Mouse (Mus musculus) liver, embryonic 14.5 days (tissue): ENCODE results near the gene Gspt2. TPM values are rescaled to one million over a fixed set of nuclear protein-coding genes. Genes with fewer than 3 reads are reported as not detected.
"Not testable (repeated sequence)": the region's sequence is repeated elsewhere in the genome, so short reads cannot be mapped to it uniquely, and the experiment has no call there.

ENCODE experiments used
- ATAC-seq: fragments of 200-750 bp; cut with Nextera tagmentation; 2 replicates; pipeline ENCODE4 v1.8.0; 2017; ENCODE audit warnings: moderate number of reproducible peaks, mild to moderate bottlenecking, moderate library complexity; ENCODE audit not compliant: insufficient read depth
- DNase-seq, 3 experiments: peaks; one replicate each; pipeline ENCODE4 v3.0.0-alpha.2; 2012 to 2013; ENCODE audit warnings: low read depth in 3 of 3, low spot score in 3 of 3
- H3K27ac ChIP-seq: fragments of 300-500 bp; sonication (generic); 2 replicates; pipeline ENCODE4 v1.5.1; 2014; ENCODE audit warnings: moderate library complexity, mild to moderate bottlenecking, control low read depth, inconsistent platforms
- H3K27me3 ChIP-seq: fragments of 300-500 bp; sonication (generic); 2 replicates; pipeline ENCODE4 v1.6.1; 2014; ENCODE audit warnings: mild to moderate bottlenecking, low read length, moderate library complexity; ENCODE audit not compliant: control insufficient read depth, insufficient read depth
- H3K36me3 ChIP-seq: fragments of 300-500 bp; sonication (generic); replicated peaks from 2 replicates; pipeline ENCODE4 v1.6.1; 2014; ENCODE audit warnings: low read depth; ENCODE audit not compliant: control insufficient read depth, insufficient read depth
- H3K4me1 ChIP-seq, 2 experiments: fragments of 200-500 bp in 1 of 2; fragments of 300-500 bp in 1 of 2; sonication (generic) in 1 of 2; replicated peaks; 2 replicates each; pipeline ENCODE4 v1.6.1; 2012 to 2014; ENCODE audit warnings: antibody characterized with exemption in 1 of 2, inconsistent platforms in 1 of 2, low read length in 1 of 2; ENCODE audit not compliant: control insufficient read depth in 2 of 2, insufficient read depth in 2 of 2
- H3K4me2 ChIP-seq: fragments of 300-500 bp; sonication (generic); 2 replicates; pipeline ENCODE4 v1.6.1; 2014; ENCODE audit warnings: low read depth, mild to moderate bottlenecking, control low read depth, moderate library complexity
- H3K4me3 ChIP-seq, 2 experiments: fragments of 200-500 bp in 1 of 2; fragments of 300-500 bp in 1 of 2; sonication (generic) in 1 of 2; 2 replicates each; pipeline ENCODE4 v1.5.1; 2012 to 2014; ENCODE audit warnings: low read depth in 2 of 2, low read length in 2 of 2, mild to moderate bottlenecking in 2 of 2, control low read depth in 1 of 2, inconsistent platforms in 1 of 2, moderate library complexity in 1 of 2; ENCODE audit not compliant: insufficient read depth in 1 of 2
- H3K9ac ChIP-seq: fragments of 300-500 bp; sonication (generic); replicated peaks from 2 replicates; pipeline ENCODE4 v1.6.1; 2014; ENCODE audit warnings: mild to moderate bottlenecking, control low read depth, moderate library complexity
- H3K9me3 ChIP-seq: fragments of 300-500 bp; sonication (generic); 2 replicates; pipeline ENCODE4 v1.6.1; 2016; ENCODE audit warnings: low read length, mixed read lengths; ENCODE audit not compliant: control insufficient read depth
- CTCF ChIP-seq: IDR thresholded peaks from 2 replicates; pipeline ENCODE4 v1.5.1; 2016; ENCODE audit warnings: antibody characterized with exemption, low read depth, control low read depth
- EP300 ChIP-seq: IDR thresholded peaks from 2 replicates; pipeline ENCODE4 v1.6.1; 2016; ENCODE audit warnings: antibody characterized with exemption, low read depth
- WGBS: fragments of 180-500 bp; shearing (Covaris S2); extraction: QIAGEN DNeasy Blood & Tissue Kit; methylation state at CpG from one replicate; pipeline ENCODE4 v1.1.7; 2014; ENCODE audit not compliant: insufficient replicate concordance; 5-methylcytosine and 5-hydroxymethylcytosine counted together
- polyA plus RNA-seq, 2 experiments: library from polyadenylated mRNA; depleted of rRNA in 1 of 2; stranded (reverse) in 1 of 2; unstranded in 1 of 2; fragments of >200 nt; fragmentation: Nextera tagmentation in 1 of 2; extraction: Ambion mirVana in 1 of 2; gene quantifications; 2 replicates each; pipeline versions ENCODE4 v1.2.1 to v1.2.3; 2012 to 2014

Gspt2 gene
- polyA plus RNA-seq, 2 experiments = 0.85 to 1.1 TPM

GRCm38 (mm10) chrX:94670814-94671213 lies 34.9 kb downstream of the Gspt2 start:
- H3K27me3 ChIP-seq = no peaks in the 10 kb centered on the region

DNA sequence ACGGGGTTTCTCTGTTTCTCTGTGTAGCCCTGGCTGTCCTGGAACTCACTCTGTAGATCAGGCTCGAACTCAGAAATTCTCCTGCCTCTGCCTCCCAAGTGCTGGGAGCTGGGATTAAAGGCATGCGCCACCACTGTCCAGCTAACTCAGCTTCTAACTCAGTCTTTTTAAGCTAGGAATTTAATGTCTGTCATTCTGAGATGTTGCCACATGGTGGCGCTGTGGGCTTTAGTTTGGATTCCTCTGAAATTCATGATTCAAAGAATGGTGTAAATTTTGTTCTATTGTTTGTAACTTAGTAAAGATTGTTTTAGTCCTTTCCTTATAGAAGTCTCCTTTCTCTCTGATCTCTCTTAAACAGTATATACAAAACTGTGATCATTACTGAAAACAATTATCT lies 39.1 kb downstream of the Gspt2 start:
- Histone ChIP-seq H3K27me3 (no peaks in the 10 kb centered on the region), H3K36me3 (no peaks in the 10 kb centered on the region), H3K4me2 (no peak overlapping the region), H3K9ac (no peak overlapping the region), H3K4me1 (no peaks in the 10 kb centered on the region), H3K4me3 (no peak overlapping the region), H3K9me3 (no peaks in the 10 kb centered on the region), H3K27ac (no peak overlapping the region)
- 30% methylated on average over 4 of the region's 4 CpGs for WGBS
- DNase-seq (peak; percentile 7 to 9 (median 7)), ATAC-seq (no peak)
- peak; percentile 65 for TF ChIP-seq CTCF
- no peak for TF ChIP-seq EP300

More at GRCm38 (mm10) chrX:94670814-94671213, 34.9 kb downstream of the Gspt2 start:
- H3K4me3 ChIP-seq = no peak overlapping the region
- no peaks in the 10 kb centered on the region for H3K9me3 ChIP-seq
- H3K27ac ChIP-seq = no peak overlapping the region
- no peaks in the 10 kb centered on the region for H3K36me3 ChIP-seq
- WGBS = 38% methylated on average over 4 of the region's 4 CpGs
- TF ChIP-seq CTCF = no peak
- no peak for TF ChIP-seq EP300
- DNase-seq (no peak), ATAC-seq (no peak)
- H3K4me2 ChIP-seq = no peak overlapping the region
- no peaks in the 10 kb centered on the region for H3K4me1 ChIP-seq
- H3K9ac ChIP-seq = no peak overlapping the region

GRCm38 (mm10) chrX:94681581-94681980 lies 45.7 kb downstream of the Gspt2 start:
- H3K9me3 ChIP-seq, ATAC-seq, H3K9ac ChIP-seq, DNase-seq, H3K4me2 ChIP-seq, H3K27ac ChIP-seq, H3K27me3 ChIP-seq, H3K36me3 ChIP-seq, H3K4me3 ChIP-seq, H3K4me1 ChIP-seq: not testable (repeated sequence)
- no CpG with 5 or more reads among the region's 2 CpGs for WGBS

DNA sequence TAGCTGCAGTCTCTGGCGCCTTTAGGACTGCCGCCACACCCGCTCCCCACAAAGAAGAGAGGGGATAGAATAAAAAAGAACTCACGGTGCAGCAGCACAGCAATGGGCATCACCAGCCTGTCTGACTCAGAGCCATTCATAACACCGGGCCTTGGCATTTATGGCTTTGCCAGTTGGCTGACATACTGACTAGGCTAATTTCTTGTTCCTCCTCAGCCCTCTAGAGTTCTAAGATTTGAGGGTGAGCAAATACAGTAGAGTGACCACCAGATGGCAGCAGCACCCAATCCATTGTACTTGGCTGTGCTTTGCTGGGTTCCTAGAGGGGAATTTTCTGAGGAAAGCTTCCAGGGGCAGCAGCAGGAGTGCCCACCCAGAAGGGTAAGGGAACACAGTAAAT lies 53.7 kb downstream of the Gspt2 start:
- not testable (repeated sequence) for H3K4me3 ChIP-seq, H3K4me1 ChIP-seq, H3K36me3 ChIP-seq, H3K9me3 ChIP-seq, H3K4me2 ChIP-seq, DNase-seq, ATAC-seq, H3K9ac ChIP-seq, H3K27me3 ChIP-seq, H3K27ac ChIP-seq
- TF ChIP-seq CTCF = 0 out of 2 replicates have a peak, but pooled peaks have one; percentile 12
- WGBS = 72% methylated on average over 5 of the region's 5 CpGs

Other genes starting within 250 kb of the Gspt2 start
- gene Maged1, start 93.9 kb upstream of the Gspt2 start, polyA plus RNA-seq (2012; rRNA removed) = 49.6 and 53.2 TPM in 2 replicates
- 64.6 and 71.0 TPM in 2 replicates for gene Maged1, start 93.9 kb upstream of the Gspt2 start, polyA plus RNA-seq (2014; fragmentation: Nextera tagmentation; extraction: Ambion mirVana)
- 1.1 TPM in 2 replicates for gene Zxdb, start 88.5 kb downstream of the Gspt2 start, polyA plus RNA-seq (2012; rRNA removed)
- 0.25 and 0.43 TPM in 2 replicates for gene Zxdb, start 88.5 kb downstream of the Gspt2 start, polyA plus RNA-seq (2014; fragmentation: Nextera tagmentation; extraction: Ambion mirVana)